Mouse (Mus musculus): ENCODE measurements around the gene Olfr467.
"Not testable (repeated sequence)": the region's sequence is repeated elsewhere in the genome, so short reads cannot be mapped to it uniquely, and the experiment has no call there.

Gene Olfr467

GRCm38 (mm10) chr7:107811963-107812362 lies at the start of gene Olfr467:
Olfr467 (plus strand) TSS chr7:107812263.
- no peak for DNase-seq

- no peak for DNase-seq
Measured at GRCm38 (mm10) chr7:107770812-107771211, 41.3 kb upstream of the Olfr467 start.

- DNase-seq: no peak
Measured at GRCm38 (mm10) chr7:107778216-107778615, 33.8 kb upstream of the Olfr467 start.

- peak; percentile 15 for DNase-seq
Measured at GRCm38 (mm10) chr7:107779611-107780010, 32.5 kb upstream of the Olfr467 start.

GRCm38 (mm10) chr7:107787977-107788620 lies 24.0 kb upstream of the Olfr467 start:
- DNase-seq: peak; percentile 2

GRCm38 (mm10) chr7:107796500-107796899 lies 15.6 kb upstream of the Olfr467 start:
- DNase-seq: no peak

GRCm38 (mm10) chr7:107801108-107801507 lies 11.0 kb upstream of the Olfr467 start, which contains the start of gene Ovch2:
Ovch2 (minus strand) TSS chr7:107801208.
- DNase-seq: no peak

- DNase-seq: no peak
Measured at GRCm38 (mm10) chr7:107802138-107802537, 9.9 kb upstream of the Olfr467 start.

GRCm38 (mm10) chr7:107819442-107819841 lies 7.4 kb downstream of the Olfr467 start:
- DNase-seq: no peak

GRCm38 (mm10) chr7:107823867-107824266 lies 11.8 kb downstream of the Olfr467 start:
- not testable (repeated sequence) for DNase-seq

GRCm38 (mm10) chr7:107825441-107825840 lies 13.4 kb downstream of the Olfr467 start, which contains the start of gene Olfr469:
Olfr469 (minus strand) TSS chr7:107825541.
- not testable (repeated sequence) for DNase-seq

- no peak for DNase-seq
Measured at GRCm38 (mm10) chr7:107841719-107842118, 29.7 kb downstream of the Olfr467 start.

- DNase-seq: not testable (repeated sequence)
Measured at GRCm38 (mm10) chr7:107847390-107847789, 35.3 kb downstream of the Olfr467 start, which contains the start of gene Olfr470. Olfr470 (minus strand) TSS chr7:107847490.

Measured in cerebellum, adult 9-10 months (tissue).